Mouse (Mus musculus) lung, postnatal 0 days (tissue): Measurements from ENCODE around the gene Cnksr2.

Source experiments
- CTCF ChIP-seq: IDR thresholded peaks from 2 replicates; pipeline ENCODE4 v1.5.1; 2016; ENCODE audit warnings: antibody characterized with exemption, mild to moderate bottlenecking
- EP300 ChIP-seq: IDR thresholded peaks from 2 replicates; pipeline ENCODE4 v1.6.1; 2016; ENCODE audit warnings: antibody characterized with exemption, mild to moderate bottlenecking, control low read depth

- TF ChIP-seq CTCF, result no peak
- no peak for TF ChIP-seq EP300
Measured at GRCm38 (mm10) chrX:157801669-157802068, 241.4 kb downstream of the Cnksr2 start.
